Mouse (Mus musculus) heart, embryonic 16.5 days (tissue): ENCODE data around the gene Hc. TPM values are rescaled to one million over a fixed set of nuclear protein-coding genes. Genes with fewer than 3 reads are reported as not detected.
A peak's percentile ranks its signal among the peaks of the same experiment; 100 is the strongest.

Source experiments
- ATAC-seq: fragments of 200-750 bp; cut with Nextera tagmentation; replicated peaks from 2 replicates; pipeline ENCODE4 v1.8.0; 2017; ENCODE audit warnings: moderate number of reproducible peaks; ENCODE audit not compliant: insufficient read depth, low FRiP score; ENCODE audit errors: extremely low read depth
- H3K27ac ChIP-seq: fragments of 300-500 bp; sonication (generic); 2 replicates; pipeline ENCODE4 v1.5.1; 2014; ENCODE audit warnings: mild to moderate bottlenecking, low read length, control low read depth, moderate library complexity
- H3K27me3 ChIP-seq: fragments of 300-500 bp; sonication (generic); 2 replicates; pipeline ENCODE4 v1.6.1; 2014; ENCODE audit warnings: low read length, mixed read lengths; ENCODE audit not compliant: control insufficient read depth, insufficient read depth
- H3K36me3 ChIP-seq: fragments of 300-500 bp; sonication (generic); 2 replicates; pipeline ENCODE4 v1.6.1; 2014; ENCODE audit not compliant: control insufficient read depth, insufficient read depth
- H3K4me1 ChIP-seq: fragments of 300-500 bp; sonication (generic); 2 replicates; pipeline ENCODE4 v1.6.1; 2014; ENCODE audit warnings: low read length, mixed read lengths; ENCODE audit not compliant: control insufficient read depth, insufficient read depth
- H3K4me2 ChIP-seq: fragments of 300-500 bp; sonication (generic); 2 replicates; pipeline ENCODE4 v1.6.1; 2014; ENCODE audit warnings: low read depth, mild to moderate bottlenecking, control low read depth, low read length
- H3K4me3 ChIP-seq: fragments of 300-500 bp; sonication (generic); 2 replicates; pipeline ENCODE4 v1.5.1; 2014; ENCODE audit warnings: mild to moderate bottlenecking, control low read depth, low read length
- H3K9ac ChIP-seq: fragments of 300-500 bp; sonication (generic); 2 replicates; pipeline ENCODE4 v1.6.1; 2014; ENCODE audit warnings: low read length, control low read depth
- H3K9me3 ChIP-seq: fragments of 300-500 bp; sonication (generic); replicated peaks from 2 replicates; pipeline ENCODE4 v1.6.1; 2016; ENCODE audit warnings: low read length; ENCODE audit not compliant: control insufficient read depth
- WGBS: fragments of 180-500 bp; shearing (Covaris S2); extraction: QIAGEN DNeasy Blood & Tissue Kit; methylation state at CpG from one replicate; pipeline ENCODE4 v1.1.7; 2014; 5-methylcytosine and 5-hydroxymethylcytosine counted together
- polyA plus RNA-seq: library from polyadenylated mRNA; unstranded; fragments of >200 nt; fragmentation: Nextera tagmentation; extraction: Ambion mirVana; gene quantifications from 2 replicates; pipeline ENCODE4 v1.2.1, GENCODE M21; 2015

Hc gene
- polyA plus RNA-seq, 1 experiment from 2014 or later = 0.09 TPM

DNA sequence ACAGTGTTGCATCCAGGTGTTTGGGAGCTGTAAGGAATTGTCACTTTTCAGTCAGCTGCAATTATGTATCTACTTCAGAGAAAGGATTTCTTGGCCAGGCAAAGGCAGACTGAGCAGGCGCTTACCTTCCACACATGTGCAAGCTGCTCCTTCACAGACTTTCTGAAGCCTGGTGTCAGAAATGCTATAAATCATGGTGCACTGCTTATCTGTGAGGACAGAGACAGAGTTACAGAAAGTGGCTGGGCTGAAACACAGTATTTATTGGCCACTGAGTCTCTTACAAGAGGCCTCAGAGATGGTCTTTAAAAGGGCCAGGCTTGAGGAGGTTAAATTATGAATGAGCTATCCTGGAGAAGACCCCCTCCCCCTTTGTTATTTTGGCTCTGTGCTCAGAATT, 71.5 kb downstream of the Hc start:
- no peak overlapping the region for H3K27ac ChIP-seq
- 82% methylated on average over 1 of the region's 1 CpGs for WGBS
- H3K36me3 ChIP-seq = no peaks in the 10 kb centered on the region
- H3K9me3 ChIP-seq = no peaks in the 10 kb centered on the region
- no peak overlapping the region for H3K4me3 ChIP-seq
- no peak overlapping the region for H3K4me2 ChIP-seq
- no peak for ATAC-seq
- H3K27me3 ChIP-seq = 0 out of 2 replicates have a peak, but pooled peaks cover 4% of the 10 kb centered on the region
- no peaks in the 10 kb centered on the region for H3K4me1 ChIP-seq
- no peak overlapping the region for H3K9ac ChIP-seq

DNA sequence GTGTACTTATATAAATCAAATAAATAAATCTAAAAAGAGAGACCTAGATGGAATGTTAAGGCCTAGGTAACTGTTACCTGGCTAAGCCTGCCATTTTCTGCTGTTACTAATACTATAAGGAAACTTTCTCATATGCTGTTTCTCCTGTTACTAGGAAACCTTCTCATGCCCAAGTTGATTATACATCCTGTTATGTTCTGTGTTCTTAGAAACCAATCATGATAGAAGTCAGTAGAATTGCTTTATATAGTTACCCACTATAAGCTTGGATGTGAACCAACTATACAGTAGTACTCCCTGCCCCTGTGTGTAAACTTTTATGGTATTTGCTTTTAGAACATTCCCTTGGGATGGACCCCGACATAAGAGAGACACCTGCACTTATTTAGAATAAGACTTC, 73.6 kb downstream of the Hc start:
- no peak overlapping the region for H3K27ac ChIP-seq
- H3K4me2 ChIP-seq = no peak overlapping the region

DNA sequence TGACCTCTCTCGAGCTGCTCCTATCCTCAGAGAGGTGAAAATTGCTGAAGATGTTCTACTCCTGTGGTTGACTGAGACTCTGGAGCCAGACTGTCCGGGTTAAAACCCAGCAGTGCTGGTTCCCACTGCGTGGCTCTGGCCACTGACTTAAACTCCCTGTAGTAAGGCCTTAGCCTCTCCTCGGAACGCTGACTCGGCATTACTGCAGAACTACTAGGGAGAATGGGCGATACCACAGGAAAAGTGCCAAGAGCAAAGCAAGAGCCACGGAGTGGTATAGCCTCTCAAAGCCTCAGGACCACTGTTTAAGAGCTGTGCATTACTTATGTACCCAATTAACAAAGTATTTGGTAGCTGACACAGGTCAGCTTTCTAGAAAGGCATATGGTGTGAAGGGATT, 76.4 kb downstream of the Hc start:
- H3K4me1 ChIP-seq = peaks cover 14% of the 10 kb centered on the region; the same call in 1 of the 2 replicates
- H3K9ac ChIP-seq = no peak overlapping the region
- ATAC-seq = no peak
- no peaks in the 10 kb centered on the region for H3K36me3 ChIP-seq
- H3K4me2 ChIP-seq = no peak overlapping the region
- no peak overlapping the region for H3K4me3 ChIP-seq
- 74% methylated on average over 8 of the region's 8 CpGs for WGBS
- H3K27ac ChIP-seq = no peak overlapping the region
- no peaks in the 10 kb centered on the region for H3K9me3 ChIP-seq
- no peaks in the 10 kb centered on the region for H3K27me3 ChIP-seq

More for the DNA sequence above, 73.6 kb downstream of the Hc start:
- no peaks in the 10 kb centered on the region for H3K9me3 ChIP-seq
- peaks cover 4% of the 10 kb centered on the region; the same call in 1 of the 2 replicates for H3K4me1 ChIP-seq
- H3K9ac ChIP-seq = no peak overlapping the region
- 71% methylated on average over 1 of the region's 1 CpGs for WGBS
- no peak overlapping the region for H3K4me3 ChIP-seq
- no peaks in the 10 kb centered on the region for H3K36me3 ChIP-seq
- ATAC-seq = no peak
- H3K27me3 ChIP-seq = 0 out of 2 replicates have a peak, but pooled peaks cover 2% of the 10 kb centered on the region

DNA sequence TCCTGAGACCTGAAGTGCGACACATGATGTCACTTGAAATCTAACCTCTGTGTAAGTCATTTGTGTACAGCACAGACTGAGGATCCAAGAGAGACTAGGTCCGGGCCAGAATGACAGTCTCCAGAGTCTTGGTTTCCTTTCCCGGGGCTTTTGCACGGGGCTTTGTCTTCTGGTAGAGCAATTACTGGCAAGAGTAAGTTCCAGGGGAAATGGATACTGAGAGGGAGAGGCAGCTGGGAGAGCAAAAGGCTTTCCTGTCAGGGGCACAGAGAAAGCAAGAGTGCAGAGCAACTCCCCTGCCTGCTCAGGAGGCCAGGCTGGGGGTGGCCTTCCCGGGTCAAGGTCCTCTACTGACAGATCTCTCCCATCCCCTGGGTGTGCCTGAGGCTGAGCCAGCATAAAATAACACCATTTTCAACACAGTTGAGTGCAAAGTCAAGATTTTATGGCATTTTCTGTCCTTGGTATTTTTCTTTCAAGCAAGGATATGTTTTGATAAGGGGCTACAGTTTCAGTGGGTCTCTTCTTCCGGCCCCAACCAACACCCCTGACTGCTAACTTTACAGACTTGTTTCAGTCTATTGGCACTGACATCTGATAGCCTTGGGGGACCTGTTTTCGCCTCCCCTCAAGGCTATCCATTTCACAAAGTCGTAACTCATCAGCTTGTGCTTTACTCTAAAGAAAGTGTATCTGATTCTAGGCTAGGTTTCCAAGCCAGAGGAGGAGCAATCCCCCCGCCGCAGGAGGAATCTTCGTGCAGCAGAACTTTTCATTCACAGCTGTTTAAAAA, 78.1 kb downstream of the Hc start:
- H3K4me1 ChIP-seq = peaks cover 14% of the 10 kb centered on the region; the same call in 1 of the 2 replicates
- no peak overlapping the region for H3K9ac ChIP-seq
- 54% methylated on average over 11 of the region's 11 CpGs for WGBS
- 0 out of 2 replicates have a peak overlapping the region, but pooled peaks have one; percentile 2 for H3K27ac ChIP-seq
- H3K9me3 ChIP-seq = no peaks in the 10 kb centered on the region
- H3K4me2 ChIP-seq = no peak overlapping the region
- no peaks in the 10 kb centered on the region for H3K27me3 ChIP-seq
- H3K36me3 ChIP-seq = no peaks in the 10 kb centered on the region
- no peak overlapping the region for H3K4me3 ChIP-seq
- ATAC-seq = peak; percentile 59

DNA sequence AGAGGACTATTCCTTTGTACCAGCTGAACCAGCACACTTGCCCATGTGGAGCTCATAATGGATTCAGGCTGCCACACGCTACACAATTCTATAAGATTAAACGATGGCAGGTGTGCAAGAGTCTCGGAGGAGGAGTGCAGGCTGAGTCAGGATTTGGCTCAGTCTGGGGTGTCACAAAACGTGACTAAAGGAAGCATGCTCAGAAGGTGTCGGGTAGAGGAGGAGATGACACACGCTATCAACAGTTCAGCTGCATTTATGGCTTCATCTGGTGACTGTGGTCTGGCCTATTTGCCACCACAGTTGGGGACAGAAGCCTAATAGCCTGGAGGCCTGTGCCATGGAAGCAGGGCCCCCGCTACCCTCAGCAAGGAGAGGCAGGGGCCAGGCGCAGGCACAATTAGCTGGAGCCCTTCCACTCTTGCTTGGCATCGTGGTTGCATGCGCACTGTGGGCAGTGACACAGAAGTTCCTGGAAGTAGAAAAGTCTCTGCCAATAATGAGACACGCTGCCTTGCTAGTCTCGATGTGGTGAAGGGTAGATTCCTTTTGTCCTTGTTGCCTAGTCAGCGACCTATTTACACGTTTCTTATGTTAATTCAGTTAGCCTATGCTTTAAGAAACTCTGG, 79.0 kb downstream of the Hc start:
- no peak overlapping the region for H3K4me3 ChIP-seq
- H3K9ac ChIP-seq = no peak overlapping the region
- peaks cover 14% of the 10 kb centered on the region; the same call in 1 of the 2 replicates for H3K4me1 ChIP-seq
- 54% methylated on average over 14 of the region's 14 CpGs for WGBS
- no peak; the same call in 1 of the 2 replicates for ATAC-seq
- H3K27ac ChIP-seq = no peak overlapping the region
- no peaks in the 10 kb centered on the region for H3K36me3 ChIP-seq
- no peak overlapping the region for H3K4me2 ChIP-seq
- no peaks in the 10 kb centered on the region for H3K27me3 ChIP-seq
- no peaks in the 10 kb centered on the region for H3K9me3 ChIP-seq

DNA sequence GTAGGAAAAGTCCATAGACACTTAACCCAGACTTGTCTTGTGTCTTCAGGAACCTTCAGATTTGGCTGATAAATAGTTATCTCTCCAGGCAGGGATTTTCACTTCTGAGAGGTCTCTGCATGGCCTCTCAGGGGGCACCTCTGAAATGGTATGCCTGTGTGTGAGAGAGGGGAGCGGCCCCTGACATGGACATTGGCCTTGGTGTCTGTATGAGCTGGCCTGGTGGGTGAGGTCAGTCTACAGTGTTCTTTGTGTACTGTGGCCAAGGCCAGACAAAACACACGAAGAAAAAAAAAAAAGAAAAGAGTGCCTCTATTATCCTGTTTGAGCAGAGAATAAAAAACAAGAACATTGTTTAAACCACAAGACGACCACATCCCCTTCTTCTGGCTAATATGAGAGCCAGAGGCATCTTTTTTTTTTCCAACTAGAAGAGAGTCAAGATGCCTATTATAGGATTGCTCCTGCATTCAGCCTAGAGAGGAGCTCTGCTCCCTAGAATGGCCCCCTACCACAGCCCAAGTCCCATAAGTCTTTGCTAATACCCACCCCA, 81.7 kb downstream of the Hc start:
- WGBS = 71% methylated on average over 3 of the region's 3 CpGs
- Histone ChIP-seq H3K27me3 (no peaks in the 10 kb centered on the region), H3K9me3 (peaks cover 5% of the 10 kb centered on the region; the same call in 1 of the 2 replicates), H3K27ac (no peak overlapping the region), H3K4me3 (no peak overlapping the region), H3K36me3 (no peaks in the 10 kb centered on the region), H3K4me1 (peaks cover 17% of the 10 kb centered on the region; the same call in 1 of the 2 replicates), H3K9ac (no peak overlapping the region), H3K4me2 (no peak overlapping the region)
- ATAC-seq = no peak

DNA sequence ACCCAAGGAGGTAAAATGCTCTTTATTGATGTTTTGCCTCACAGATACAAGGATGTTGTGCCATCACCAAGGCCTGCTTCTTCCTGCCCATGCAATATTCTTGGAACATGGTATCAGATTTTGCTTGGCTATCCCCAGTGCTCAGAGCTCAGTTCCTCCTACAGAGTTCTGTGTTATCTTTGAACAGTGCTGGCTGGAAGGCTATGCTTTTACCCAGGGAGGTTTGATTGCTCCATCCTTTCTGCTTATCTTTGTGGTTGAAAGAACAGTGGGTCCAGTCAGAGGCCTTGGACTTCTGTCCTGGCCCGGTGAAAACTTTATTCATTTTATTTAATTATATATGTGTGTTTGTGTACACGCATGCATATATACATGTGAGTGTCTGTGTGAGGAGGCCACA, 83.0 kb downstream of the Hc start:
- no peak overlapping the region for H3K4me2 ChIP-seq
- H3K9ac ChIP-seq = no peak overlapping the region
- peaks cover 5% of the 10 kb centered on the region; the same call in 1 of the 2 replicates for H3K9me3 ChIP-seq
- H3K27ac ChIP-seq = no peak overlapping the region
- H3K36me3 ChIP-seq = no peaks in the 10 kb centered on the region
- peaks cover 17% of the 10 kb centered on the region; the same call in 1 of the 2 replicates for H3K4me1 ChIP-seq
- WGBS = 86% methylated on average over 2 of the region's 2 CpGs
- H3K4me3 ChIP-seq = no peak overlapping the region
- no peaks in the 10 kb centered on the region for H3K27me3 ChIP-seq
- no peak for ATAC-seq

DNA sequence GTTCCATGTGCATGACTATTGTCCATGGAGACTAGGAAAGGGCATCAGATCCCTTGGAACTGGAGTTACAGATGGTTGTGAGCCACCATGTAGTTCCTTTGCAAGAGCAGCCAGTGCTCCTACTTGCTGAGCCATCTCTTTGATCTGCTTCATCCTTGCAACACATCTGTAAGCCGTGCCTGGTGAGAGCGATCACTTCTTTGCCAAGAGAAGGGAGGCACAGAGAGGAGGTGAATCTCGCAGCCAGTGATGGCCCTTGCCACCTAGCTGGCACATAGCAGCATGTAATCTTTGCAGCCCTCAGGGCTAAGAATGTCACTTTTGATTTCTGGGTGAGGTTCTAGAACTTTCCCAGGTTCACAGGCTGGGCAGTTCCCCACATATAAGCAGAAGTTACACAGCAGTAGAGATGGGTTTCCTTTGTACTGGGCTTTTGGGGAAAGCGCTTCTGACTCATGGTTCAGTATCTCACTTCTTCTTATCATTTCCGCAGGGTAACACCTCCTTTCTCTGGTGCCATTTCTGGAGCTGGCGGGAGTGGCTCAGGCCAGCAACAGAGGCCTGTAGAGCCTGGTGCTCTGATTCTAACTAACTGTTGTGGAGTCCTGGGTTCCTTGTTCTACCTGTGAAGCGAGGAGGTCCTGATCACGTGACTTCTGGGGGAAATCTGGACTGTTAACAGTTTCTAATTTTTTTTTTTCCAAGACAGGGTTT, 84.1 kb downstream of the Hc start:
- Histone ChIP-seq H3K4me2 (no peak overlapping the region), H3K4me3 (no peak overlapping the region), H3K27me3 (no peaks in the 10 kb centered on the region), H3K27ac (peak overlapping the region; percentile 32; the same call in 1 of the 2 replicates), H3K36me3 (no peaks in the 10 kb centered on the region), H3K4me1 (peaks cover 9% of the 10 kb centered on the region; the same call in 1 of the 2 replicates), H3K9me3 (peaks cover 5% of the 10 kb centered on the region; the same call in 1 of the 2 replicates), H3K9ac (no peak overlapping the region)
- WGBS = 43% methylated on average over 8 of the region's 8 CpGs
- no peak; the same call in 1 of the 2 replicates for ATAC-seq
